Comparison of ENCODE assay signal across 8 mouse cellular contexts in the genomic region with DNA sequence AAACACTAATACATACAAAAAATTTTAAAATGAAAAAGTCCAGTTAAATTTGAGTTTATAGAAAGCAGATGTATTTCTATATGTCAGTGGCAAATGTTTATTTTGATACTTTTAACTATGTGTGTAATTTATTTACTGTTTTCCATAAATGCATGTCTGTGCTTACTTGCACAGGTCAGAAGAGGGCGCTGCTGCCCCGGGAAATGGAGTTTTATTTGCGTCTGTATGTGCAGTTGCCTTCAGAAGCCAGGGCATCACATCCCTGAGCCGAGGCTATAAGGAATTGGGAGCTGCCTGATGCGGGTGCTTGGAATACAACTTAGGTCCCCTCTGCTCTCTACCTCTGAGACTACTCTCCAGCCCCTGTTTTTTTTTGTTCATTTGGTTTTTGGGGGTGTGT. TPM values are rescaled to one million over a fixed set of nuclear protein-coding genes. Genes with fewer than 3 reads are reported as not detected.
DNase-seq lines count a peak whose midpoint lies in the region; ATAC-seq and TF ChIP-seq lines count a peak whose summit lies in the region.

No protein-coding gene starts in this region.

- TF ChIP-seq CTCF in midbrain, postnatal 0 days (IDR thresholded peaks at IDR 0.05): peak; percentile 91

- H3K4me1 ChIP-seq in intestine, embryonic 14.5 days (replicated peaks; ENCODE audit: control insufficient read depth, insufficient read depth, low read length): peaks cover 3% of the 10 kb centered on the region; the same call in 1 of the 2 replicates
- H3K4me1 ChIP-seq in intestine, embryonic 15.5 days (replicated peaks): 0 out of 2 replicates have a peak, but pooled peaks cover 5% of the 10 kb centered on the region
- peaks cover 7% of the 10 kb centered on the region; the same call in 1 of the 2 replicates for H3K4me1 ChIP-seq in midbrain, postnatal 0 days (ENCODE audit: insufficient read depth, low read length)

- ATAC-seq in intestine, embryonic 14.5 days (replicated peaks; ENCODE audit: low FRiP score, low TSS enrichment, low read depth): no peak
- no peak for ATAC-seq in intestine, embryonic 15.5 days
- ATAC-seq in midbrain, postnatal 0 days (ENCODE audit: low FRiP score): no peak

- H3K36me3 ChIP-seq in intestine, embryonic 14.5 days (ENCODE audit: control insufficient read depth, insufficient read depth, low read length): no peaks in the 10 kb centered on the region
- no peaks in the 10 kb centered on the region for H3K36me3 ChIP-seq in intestine, embryonic 15.5 days
- H3K36me3 ChIP-seq in midbrain, postnatal 0 days (ENCODE audit: insufficient read depth, low read length): no peaks in the 10 kb centered on the region

- WGBS in intestine, embryonic 14.5 days: 5% methylated on average over 5 of the region's 5 CpGs
- WGBS in intestine, embryonic 15.5 days: 8% methylated on average over 5 of the region's 5 CpGs
- 9% methylated on average over 5 of the region's 5 CpGs for WGBS in midbrain, postnatal 0 days

- no peak overlapping the region for H3K4me2 ChIP-seq in intestine, embryonic 14.5 days (ENCODE audit: low read length)
- H3K4me2 ChIP-seq in intestine, embryonic 15.5 days (replicated peaks): no peak overlapping the region
- H3K4me2 ChIP-seq in midbrain, postnatal 0 days (ENCODE audit: low read depth, low read length, poor library complexity, severe bottlenecking): 0 out of 2 replicates have a peak overlapping the region, but pooled peaks have one; percentile 71

- no peak overlapping the region for H3K9ac ChIP-seq in intestine, embryonic 14.5 days (ENCODE audit: low read length)
- H3K9ac ChIP-seq in intestine, embryonic 15.5 days: no peak overlapping the region
- no peak overlapping the region for H3K9ac ChIP-seq in midbrain, postnatal 0 days (replicated peaks; ENCODE audit: low read length, poor library complexity, severe bottlenecking)

- H3K27me3 ChIP-seq in intestine, embryonic 14.5 days (replicated peaks; ENCODE audit: control insufficient read depth, insufficient read depth, low read length): peaks cover 38% of the 10 kb centered on the region
- peaks cover 38% of the 10 kb centered on the region for H3K27me3 ChIP-seq in intestine, embryonic 15.5 days (replicated peaks)
- H3K27me3 ChIP-seq in midbrain, postnatal 0 days (ENCODE audit: insufficient read depth, low read length): no peaks in the 10 kb centered on the region; the same call in 1 of the 2 replicates

- H3K4me3 ChIP-seq in intestine, embryonic 14.5 days (ENCODE audit: low read depth, low read length): no peak overlapping the region
- no peak overlapping the region for H3K4me3 ChIP-seq in intestine, embryonic 15.5 days (replicated peaks)
- H3K4me3 ChIP-seq in midbrain, postnatal 0 days (ENCODE audit: low read depth, low read length): no peak overlapping the region

- intact Hi-C loops in gastrocnemius, postnatal 14 days (cut with DNase I; ENCODE audit: low total_unique reads): no loop called here
- intact Hi-C loops in left cerebral cortex, postnatal 14 days (cut with DNase I): loop anchor here (5.0 kb wide), 1 partner anchor 824 kb away; a partner anchor contains a TSS

- H3K9me3 ChIP-seq in intestine, embryonic 14.5 days (ENCODE audit: control insufficient read depth, low read length): no peaks in the 10 kb centered on the region
- no peaks in the 10 kb centered on the region for H3K9me3 ChIP-seq in intestine, embryonic 15.5 days
- H3K9me3 ChIP-seq in midbrain, postnatal 0 days (ENCODE audit: low read length): no peaks in the 10 kb centered on the region

- H3K27ac ChIP-seq in intestine, embryonic 14.5 days (ENCODE audit: low read depth): no peak overlapping the region
- no peak overlapping the region for H3K27ac ChIP-seq in intestine, embryonic 15.5 days
- H3K27ac ChIP-seq in midbrain, postnatal 0 days (ENCODE audit: low read depth, low read length): no peak overlapping the region

- peak; percentile 78 for DNase-seq in intestine, embryonic 14.5 days (ENCODE audit: low spot score)
- peak; percentile 85 for DNase-seq in ES-CJ7 (ENCODE audit: low read depth, low spot score)
- DNase-seq in c-Kit-positive CD71-positive TER-119-positive erythroid progenitor cells, embryonic 14.5 days (ENCODE audit: low spot score): peak; percentile 67
- DNase-seq in gastrocnemius, postnatal 14 days: peak; percentile 53
- DNase-seq in left cerebral cortex, postnatal 14 days (ENCODE audit: low spot score in 2 of 2): peak; percentile 64 to 81
- DNase-seq in midbrain, postnatal 0 days (ENCODE audit: low spot score): peak; percentile 85
- peak; percentile 58 for DNase-seq in thymus, postnatal 14 days

RNA-seq across cellular contexts. Expression of a gene that starts 3.6 kb away (rescaled TPM):
- polyA plus RNA-seq in intestine, embryonic 14.5 days (2014; fragmentation: Nextera tagmentation; extraction: Ambion mirVana): 2.8 and 3.5 TPM in 2 replicates
- 3.4 and 3.7 TPM in 2 replicates for polyA plus RNA-seq in intestine, embryonic 15.5 days (2015; fragmentation: Nextera tagmentation; extraction: Ambion mirVana)
- under 1 TPM; 0.31 to 0.53 TPM for total RNA-seq in gastrocnemius, postnatal 14 days (2021)
- total RNA-seq in left cerebral cortex, postnatal 14 days (2021): 100 to 1,000 TPM; 181 to 224 TPM
- total RNA-seq in midbrain, postnatal 0 days (2014; rRNA removed): 404 and 435 TPM in 2 replicates
- polyA plus RNA-seq in midbrain, postnatal 0 days (2015; fragmentation: Nextera tagmentation; extraction: Ambion mirVana): 595 and 645 TPM in 2 replicates

RNA-seq across cellular contexts. Expression of a gene that starts 14.5 kb away (rescaled TPM):
- 119 and 202 TPM in 2 replicates for polyA plus RNA-seq in intestine, embryonic 14.5 days (2014; fragmentation: Nextera tagmentation; extraction: Ambion mirVana)
- 487 and 598 TPM in 2 replicates for polyA plus RNA-seq in intestine, embryonic 15.5 days (2015; fragmentation: Nextera tagmentation; extraction: Ambion mirVana)
- total RNA-seq in gastrocnemius, postnatal 14 days (2021): not detected
- not detected for total RNA-seq in left cerebral cortex, postnatal 14 days (2021)
- not detected in 2 replicates for total RNA-seq in midbrain, postnatal 0 days (2014; rRNA removed)
- not detected in 2 replicates for polyA plus RNA-seq in midbrain, postnatal 0 days (2015; fragmentation: Nextera tagmentation; extraction: Ambion mirVana)

RNA-seq across cellular contexts. Expression of a gene that starts 23.5 kb away (rescaled TPM):
- 34.9 and 39.4 TPM in 2 replicates for polyA plus RNA-seq in intestine, embryonic 14.5 days (2014; fragmentation: Nextera tagmentation; extraction: Ambion mirVana)
- polyA plus RNA-seq in intestine, embryonic 15.5 days (2015; fragmentation: Nextera tagmentation; extraction: Ambion mirVana): 53.5 and 59.6 TPM in 2 replicates
- 10 to 100 TPM; 33.6 to 43.7 TPM for total RNA-seq in gastrocnemius, postnatal 14 days (2021)
- total RNA-seq in left cerebral cortex, postnatal 14 days (2021): 10 to 100 TPM; 36.4 to 40.8 TPM
- 26.0 and 47.0 TPM in 2 replicates for total RNA-seq in midbrain, postnatal 0 days (2014; rRNA removed)
- polyA plus RNA-seq in midbrain, postnatal 0 days (2015; fragmentation: Nextera tagmentation; extraction: Ambion mirVana): 46.1 and 47.6 TPM in 2 replicates

RNA-seq across cellular contexts. Expression of a gene that starts 29.8 kb away (rescaled TPM):
- not detected in 2 replicates for polyA plus RNA-seq in intestine, embryonic 14.5 days (2014; fragmentation: Nextera tagmentation; extraction: Ambion mirVana)
- polyA plus RNA-seq in intestine, embryonic 15.5 days (2015; fragmentation: Nextera tagmentation; extraction: Ambion mirVana): not detected in 2 replicates
- total RNA-seq in gastrocnemius, postnatal 14 days (2021): not detected
- total RNA-seq in left cerebral cortex, postnatal 14 days (2021): under 1 TPM; 0.29 to 0.30 TPM
- total RNA-seq in midbrain, postnatal 0 days (2014; rRNA removed): 0.16 and 0.47 TPM in 2 replicates
- 0.10 TPM in 1 of 2 replicates, not detected in the other for polyA plus RNA-seq in midbrain, postnatal 0 days (2015; fragmentation: Nextera tagmentation; extraction: Ambion mirVana)

RNA-seq across cellular contexts. Expression of a gene that starts 36.9 kb away (rescaled TPM):
- polyA plus RNA-seq in intestine, embryonic 14.5 days (2014; fragmentation: Nextera tagmentation; extraction: Ambion mirVana): 35.5 and 39.5 TPM in 2 replicates
- polyA plus RNA-seq in intestine, embryonic 15.5 days (2015; fragmentation: Nextera tagmentation; extraction: Ambion mirVana): 38.3 and 38.4 TPM in 2 replicates
- total RNA-seq in gastrocnemius, postnatal 14 days (2021): 1 to 10 TPM; 3.7 to 4.7 TPM
- total RNA-seq in left cerebral cortex, postnatal 14 days (2021): 1 to 10 TPM; 5.3 to 5.6 TPM
- 8.7 and 12.5 TPM in 2 replicates for total RNA-seq in midbrain, postnatal 0 days (2014; rRNA removed)
- 6.9 and 8.6 TPM in 2 replicates for polyA plus RNA-seq in midbrain, postnatal 0 days (2015; fragmentation: Nextera tagmentation; extraction: Ambion mirVana)

Comparison
In these comparisons a context has a peak if more than half of its experiments do, and no peak if none do; other contexts are left out.
1. RNA of a gene that starts 3.6 kb away (total RNA-seq): 404 to 435 TPM in midbrain, postnatal 0 days and 181 to 224 TPM in left cerebral cortex, postnatal 14 days; 0.31 to 0.53 TPM in gastrocnemius, postnatal 14 days; every median in the first group is over 100 times any median in the second.
2. Peak in every context shown above with its lines, with median percentiles within 50 percentile points of each other: DNase-seq.